Mouse (Mus musculus) urinary bladder, adult 2 months (tissue): ENCODE measurements at regions not wholly inside any gene's neighbourhood (a gene's known extent, or its start where the extent isn't known, plus 50 kb on each side); places are given as distances from the start of the nearest gene placed in this dataset.

Source experiments
- DNase-seq: peaks from one replicate; pipeline ENCODE4 v3.0.0; 2022; ENCODE audit warnings: low spot score

DNA sequence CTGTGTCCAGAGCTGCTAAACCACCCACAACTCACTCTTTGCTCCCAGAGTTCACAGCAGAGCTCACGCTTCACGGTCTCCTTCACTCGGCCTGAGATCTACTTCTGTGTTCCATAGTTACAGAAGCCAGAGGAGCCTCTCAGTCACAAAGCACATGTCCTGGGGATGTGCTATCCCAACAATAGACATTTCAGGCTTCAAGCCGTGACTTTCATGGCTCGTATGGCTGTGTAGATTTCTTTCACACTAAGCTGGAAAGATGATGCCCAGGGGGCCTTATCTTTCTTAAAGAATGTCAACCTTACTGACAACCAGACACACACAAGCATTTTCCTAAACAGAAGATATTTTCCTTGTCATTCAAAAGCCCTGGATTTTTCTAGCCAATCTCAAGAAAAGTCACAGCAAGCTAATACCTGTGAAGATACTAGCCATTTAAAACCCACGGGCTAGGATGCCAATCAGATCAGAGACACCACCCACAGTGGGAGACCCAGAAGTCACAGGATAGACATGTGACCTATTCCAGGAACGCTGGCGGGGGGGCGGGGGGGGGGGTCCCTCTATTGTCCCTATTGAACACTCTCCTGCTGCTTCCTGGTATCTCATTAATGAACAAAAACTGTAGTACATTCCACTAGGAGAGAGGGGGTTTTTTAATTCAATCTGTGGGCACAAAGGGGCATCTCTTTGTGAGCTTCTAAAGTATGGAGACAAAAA is 98.8 kb upstream of the Mapk10 start:
- DNase-seq = no peak

DNA sequence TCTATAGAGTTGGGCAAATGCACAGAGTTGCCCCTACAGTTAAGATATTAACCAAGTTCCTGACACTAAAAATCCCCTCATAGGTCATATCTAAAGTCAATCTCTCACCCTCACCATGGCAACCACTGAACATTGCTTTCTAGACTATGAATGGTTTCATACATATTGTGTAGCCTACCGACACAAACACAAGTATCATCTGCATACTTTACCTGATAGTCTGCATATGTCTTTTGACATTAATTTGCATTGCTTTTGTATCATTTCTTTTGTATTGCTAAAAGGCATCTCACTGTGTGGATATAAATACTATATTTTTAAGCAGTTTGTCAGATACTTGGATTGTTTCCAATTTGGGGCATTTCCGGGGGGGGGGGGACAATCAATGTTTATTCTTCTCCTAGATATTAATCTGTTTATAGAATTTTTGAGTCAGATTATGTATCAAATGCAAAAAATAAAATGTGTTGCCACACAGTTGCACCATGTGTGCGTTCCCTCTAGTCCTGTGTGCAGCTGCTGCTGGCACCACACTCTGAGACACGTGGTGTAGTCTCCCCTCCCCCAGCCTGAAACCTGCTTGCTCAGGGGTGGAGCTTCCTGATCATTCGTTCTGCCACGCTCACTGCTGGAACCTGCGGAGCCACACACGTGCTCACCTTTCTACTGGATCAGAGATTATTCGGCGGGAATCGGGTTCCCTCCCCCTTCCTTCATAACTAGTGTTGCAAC is 94.7 kb upstream of the Mapk10 start:
- no peak for DNase-seq

DNA sequence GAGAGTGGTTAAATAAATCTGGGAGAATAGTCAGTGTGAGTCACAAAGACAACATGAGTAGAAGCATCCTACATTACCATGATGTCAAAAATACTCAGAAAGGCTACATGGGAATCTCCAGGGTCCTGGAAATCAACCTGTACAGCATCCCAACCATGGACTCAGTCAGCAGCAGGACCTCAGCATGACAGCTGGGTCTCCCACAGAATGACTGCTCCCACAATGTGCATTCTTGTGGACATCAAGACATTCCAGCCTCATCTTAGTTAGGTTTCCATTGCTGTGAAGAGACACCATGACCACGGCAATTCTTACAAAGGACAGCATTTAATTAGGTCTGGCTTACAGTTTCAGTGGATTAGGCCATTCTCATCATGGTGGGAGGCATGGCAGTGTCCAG is 93.8 kb upstream of the Mapk10 start:
- DNase-seq = no peak

DNA sequence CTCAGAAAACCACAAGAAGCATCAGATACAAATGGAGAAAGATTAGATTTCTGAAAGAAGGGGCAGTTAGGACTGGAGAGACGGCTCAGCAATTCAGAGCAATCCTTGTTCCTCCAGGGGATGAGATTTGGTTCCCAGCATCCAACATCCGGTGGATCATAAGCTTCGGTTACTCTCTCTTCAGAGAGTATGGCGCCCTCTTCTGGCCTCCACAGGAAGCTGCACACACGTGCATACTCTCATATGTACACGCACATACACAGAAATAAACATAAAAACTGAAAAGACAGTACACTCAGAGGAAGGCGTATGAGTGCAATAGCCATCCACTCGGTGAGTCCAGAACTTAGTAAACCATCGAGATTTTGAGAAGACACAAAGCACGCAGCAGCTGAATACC is 91.6 kb upstream of the Mapk10 start:
- no peak for DNase-seq

DNA sequence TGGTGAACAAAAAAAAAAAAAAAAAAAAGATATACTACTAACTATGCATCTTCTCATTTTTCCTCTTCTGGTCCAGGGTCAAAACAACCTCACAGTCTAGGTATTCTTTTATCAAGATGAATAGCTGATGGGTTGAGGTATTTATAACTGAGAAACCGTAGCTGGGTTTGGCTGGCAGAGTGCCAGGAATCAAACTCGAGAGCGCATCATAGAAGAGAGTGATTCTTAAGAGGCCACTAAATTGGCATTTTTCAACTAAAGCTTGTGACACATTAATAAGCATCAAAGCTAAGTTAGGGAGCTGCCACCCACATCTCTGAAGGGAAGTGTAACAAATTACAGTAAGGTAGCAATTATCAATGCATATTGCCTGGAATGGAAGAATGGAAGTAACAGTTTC is 90.2 kb upstream of the Mapk10 start:
- DNase-seq = no peak

DNA sequence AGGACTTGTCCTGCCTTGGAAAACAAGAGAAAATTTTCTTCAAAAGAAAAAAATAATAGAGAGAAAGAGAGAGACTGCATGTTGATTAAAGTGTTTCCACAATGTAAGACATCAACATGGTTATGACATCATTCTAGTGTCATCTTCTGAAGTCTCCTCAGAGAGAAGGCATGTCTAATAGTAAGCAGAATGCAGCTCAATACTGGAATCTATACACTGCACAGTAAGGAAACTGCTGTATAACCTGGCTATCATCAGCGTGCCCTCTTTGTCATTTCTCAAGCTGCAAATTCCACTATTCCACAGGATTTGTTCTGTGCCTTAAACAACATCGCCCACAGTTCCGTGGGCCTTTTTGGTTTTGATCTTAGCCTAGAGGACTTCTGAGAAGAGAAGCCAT is 82.8 kb upstream of the Mapk10 start:
- no peak for DNase-seq

DNA sequence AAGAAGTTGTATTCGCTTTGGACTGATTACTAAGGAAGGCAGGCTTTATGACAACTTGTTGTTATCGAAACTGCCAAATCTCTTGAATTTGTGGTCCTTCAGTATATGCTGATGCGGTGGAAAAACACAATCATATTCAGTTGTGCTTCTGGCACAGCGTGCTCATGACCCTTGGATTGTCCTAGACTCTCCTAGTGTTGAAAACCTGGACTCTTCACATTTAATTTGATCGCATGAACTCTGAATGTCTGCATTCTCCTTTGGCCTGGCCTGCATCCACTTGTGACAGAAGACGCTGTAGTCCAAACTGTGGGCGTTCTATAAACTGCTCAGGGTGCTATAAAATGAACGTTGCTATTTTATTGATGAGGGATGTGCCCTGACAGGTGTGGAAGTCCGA is 80.6 kb upstream of the Mapk10 start:
- DNase-seq = no peak

DNA sequence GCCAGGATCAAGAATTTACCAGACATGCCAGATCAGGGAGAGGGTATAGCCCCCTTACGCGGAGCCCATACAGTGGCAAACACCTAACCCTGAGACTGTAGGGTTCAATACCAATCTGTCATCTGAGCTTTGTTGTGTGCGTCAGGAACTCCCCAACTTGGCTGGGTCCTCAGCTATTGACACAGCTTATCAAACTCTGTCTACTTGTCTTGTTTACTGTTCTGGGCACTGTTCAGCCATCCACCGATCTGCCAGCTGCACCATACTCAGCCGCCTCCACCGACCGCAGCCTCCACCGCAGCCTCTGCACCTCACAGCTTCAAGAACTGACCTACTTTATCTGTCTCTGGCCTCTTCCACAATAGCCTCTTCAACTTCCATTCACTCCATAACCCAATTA is 80.1 kb upstream of the Mapk10 start:
- DNase-seq = no peak

DNA sequence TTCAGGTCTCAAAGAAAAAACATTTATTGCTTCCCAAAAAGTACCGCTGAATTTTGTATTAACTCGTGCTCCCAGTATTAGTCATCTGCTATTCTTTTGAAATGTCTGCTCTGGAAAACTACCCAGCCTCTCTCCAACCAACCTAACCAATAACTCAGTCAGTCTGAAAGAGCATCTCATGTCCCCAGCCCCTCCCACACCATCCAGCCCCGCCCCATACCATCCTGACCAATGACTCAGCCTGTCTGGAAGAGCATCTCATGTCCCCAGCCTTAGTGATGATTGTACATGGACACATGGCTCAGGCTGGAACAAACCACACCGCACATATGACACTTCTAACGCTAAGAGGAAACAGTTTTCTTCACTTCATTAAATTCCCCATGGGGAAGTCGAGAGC is 58.1 kb upstream of the Mapk10 start:
- DNase-seq = no peak

DNA sequence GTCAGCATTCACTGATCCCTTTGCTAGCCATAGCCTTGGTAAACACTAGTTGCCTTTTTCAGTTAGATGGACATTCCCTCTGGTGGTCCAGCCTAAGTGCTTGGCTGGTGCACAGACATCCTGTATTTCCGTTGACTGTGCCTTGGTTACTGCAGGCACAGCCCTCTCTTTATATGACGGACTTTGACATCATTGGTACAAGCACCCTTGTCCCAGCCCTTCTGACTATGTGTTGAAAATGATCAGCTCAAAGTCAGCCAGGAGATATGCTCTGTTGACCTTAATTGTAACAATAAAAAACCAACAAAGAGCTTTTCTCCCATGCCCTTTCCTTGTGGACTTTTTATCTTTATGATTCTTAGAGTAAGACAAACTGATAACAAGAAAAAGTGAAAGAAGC is 53.8 kb upstream of the Mapk10 start:
- no peak for DNase-seq

DNA sequence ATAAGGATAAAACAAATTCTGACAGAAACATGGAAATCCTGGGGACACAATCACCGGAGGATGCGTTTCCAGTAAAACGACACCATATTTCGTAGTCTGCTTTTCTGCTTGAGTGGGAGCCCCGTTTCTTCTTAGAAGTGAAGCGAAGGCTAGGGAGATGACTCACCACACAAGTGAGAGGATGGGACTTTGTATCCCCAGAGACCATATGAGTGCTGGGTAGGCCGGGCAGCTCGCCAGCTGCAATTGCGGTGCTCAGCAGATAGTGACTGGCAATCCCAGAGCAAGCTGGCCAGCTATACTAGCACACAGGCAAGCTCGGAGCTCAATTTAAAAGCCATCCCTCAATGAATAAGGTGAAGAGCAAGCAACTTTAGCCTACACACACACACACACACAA is 50.3 kb upstream of the Mapk10 start:
- DNase-seq = no peak
